Mouse (Mus musculus): ENCODE data around the gene Lhx6. TPM values are rescaled to one million over a fixed set of nuclear protein-coding genes. Genes with fewer than 3 reads are reported as not detected.
A peak's percentile ranks its signal among the peaks of the same experiment; 100 is the strongest.
"Not testable (repeated sequence)": the region's sequence is repeated elsewhere in the genome, so short reads cannot be mapped to it uniquely, and the experiment has no call there.

The Lhx6 gene
- 1.3 and 1.8 TPM in 2 replicates for polyA plus RNA-seq (2011; ENCODE audit: insufficient read length, low read depth, missing spikeins)

DNA sequence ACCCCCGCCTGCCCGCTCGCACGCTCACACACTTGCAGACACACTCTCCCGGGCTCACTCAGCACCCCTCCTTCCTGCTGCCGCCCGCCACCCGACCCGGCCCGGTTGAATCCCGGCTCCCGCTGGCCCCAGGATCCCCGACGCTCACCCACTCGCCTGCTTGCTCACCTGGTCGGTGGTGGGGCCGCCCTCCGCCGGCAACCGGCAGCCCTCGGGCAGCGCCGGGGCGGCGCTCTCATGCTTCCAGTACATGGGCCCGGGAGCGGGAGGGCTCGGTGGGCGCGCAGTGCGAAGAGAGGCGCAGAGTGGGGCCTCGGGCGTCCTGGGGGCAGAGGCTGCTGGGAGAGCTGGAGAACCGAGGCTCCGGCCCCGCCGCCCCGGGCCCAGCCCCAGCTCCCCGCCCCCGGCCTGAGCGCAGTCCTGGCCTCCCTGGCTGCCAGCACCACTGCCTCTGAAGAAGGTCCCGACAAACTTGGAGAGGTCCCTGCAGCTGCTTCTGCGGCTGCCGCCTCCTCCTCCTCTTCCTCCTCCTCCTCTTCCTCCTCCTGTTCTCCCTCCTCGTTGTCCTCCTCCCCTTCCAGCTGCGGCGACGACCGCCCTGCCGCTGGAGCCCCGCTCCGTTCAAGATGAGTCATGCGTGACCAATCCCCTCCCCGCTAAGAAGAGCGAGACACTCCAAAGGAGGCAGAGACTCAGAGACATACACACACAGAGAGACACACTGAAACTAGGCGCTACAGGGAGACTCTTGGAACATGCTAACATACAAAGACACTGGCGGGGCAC is at the start of gene Lhx6:
TSS of gene Lhx6 (minus strand) at position 453 of the 786 bp plus-strand sequence.
- H3K27ac ChIP-seq (ENCODE audit: insufficient read depth, low read length): no peak within 1 kb of the TSS
- peak within 1 kb of the TSS; percentile 39 for H3K4me3 ChIP-seq (ENCODE audit: insufficient read depth, low read length)
- TF ChIP-seq CTCF (IDR thresholded peaks at IDR 0.05; ENCODE audit: borderline replicate concordance, insufficient read depth, low read length): no peak
- no peak; the same call in 1 of the 2 replicates for TF ChIP-seq POLR2A (IDR thresholded peaks at IDR 0.05; ENCODE audit: low read depth, low read length)
- peaks cover 3% of the 10 kb centered on the region; the same call in 1 of the 2 replicates for H3K4me1 ChIP-seq (ENCODE audit: control insufficient read depth, insufficient read depth, low read length)

GRCm38 (mm10) chr2:36152401-36152800 is 47.2 kb upstream of the Lhx6 start:
- not testable (repeated sequence) for H3K4me3 ChIP-seq (ENCODE audit: insufficient read depth, low read length); H3K4me1 ChIP-seq (ENCODE audit: control insufficient read depth, insufficient read depth, low read length); H3K27ac ChIP-seq (ENCODE audit: insufficient read depth, low read length)

- no peaks in the 10 kb centered on the region for H3K4me1 ChIP-seq (ENCODE audit: control insufficient read depth, insufficient read depth, low read length)
- no peak overlapping the region for H3K27ac ChIP-seq (ENCODE audit: insufficient read depth, low read length)
- no peak overlapping the region for H3K4me3 ChIP-seq (ENCODE audit: insufficient read depth, low read length)
- TF ChIP-seq CTCF (IDR thresholded peaks at IDR 0.05; ENCODE audit: borderline replicate concordance, insufficient read depth, low read length) (no peak), POLR2A (IDR thresholded peaks at IDR 0.05; ENCODE audit: low read depth, low read length) (no peak)
Measured at GRCm38 (mm10) chr2:36148876-36149365, 43.7 kb upstream of the Lhx6 start.

- Histone ChIP-seq H3K4me1 (ENCODE audit: control insufficient read depth, insufficient read depth, low read length) (peaks cover 3% of the 10 kb centered on the region; the same call in 1 of the 2 replicates), H3K4me3 (ENCODE audit: insufficient read depth, low read length) (no peak overlapping the region), H3K27ac (ENCODE audit: insufficient read depth, low read length) (peak overlapping the region; percentile 31)
- TF ChIP-seq CTCF (IDR thresholded peaks at IDR 0.05; ENCODE audit: borderline replicate concordance, insufficient read depth, low read length): no peak
Measured at GRCm38 (mm10) chr2:36139096-36139495, 33.9 kb upstream of the Lhx6 start.

- no peak for TF ChIP-seq CTCF (IDR thresholded peaks at IDR 0.05; ENCODE audit: borderline replicate concordance, insufficient read depth, low read length)
- peak; percentile 58 for TF ChIP-seq POLR2A (IDR thresholded peaks at IDR 0.05; ENCODE audit: low read depth, low read length)
- H3K4me1 ChIP-seq (ENCODE audit: control insufficient read depth, insufficient read depth, low read length): peaks cover 3% of the 10 kb centered on the region; the same call in 1 of the 2 replicates
- peak within 1 kb of the TSS; percentile 85 for H3K27ac ChIP-seq (ENCODE audit: insufficient read depth, low read length)
- peak within 1 kb of the TSS; percentile 60 for H3K4me3 ChIP-seq (ENCODE audit: insufficient read depth, low read length)
Measured at GRCm38 (mm10) chr2:36136300-36136941, 31.2 kb upstream of the Lhx6 start, which contains the start of the genes Mrrf and Rbm18. TSS of gene Mrrf (plus strand) at chr2:36136389. TSS of gene Rbm18 (minus strand) at chr2:36136773.

DNA sequence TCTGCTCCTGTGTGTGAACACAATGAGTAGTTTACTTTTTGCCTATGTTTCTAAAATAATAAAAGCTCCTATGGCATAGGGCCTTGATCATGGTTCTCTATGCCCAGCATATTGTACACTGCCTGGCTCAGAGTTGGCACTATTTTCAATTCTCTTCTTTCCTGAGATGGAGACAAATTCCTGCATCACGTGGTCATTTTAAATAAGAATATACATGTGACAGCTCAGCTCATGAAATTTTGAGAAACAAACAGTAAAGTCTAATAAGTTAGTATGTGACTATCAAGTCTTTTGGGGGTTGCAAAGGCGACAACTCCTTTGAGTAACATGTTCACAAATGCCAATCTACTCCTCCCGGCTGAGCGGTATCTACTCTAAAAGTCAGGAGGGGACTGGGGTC is 30.7 kb upstream of the Lhx6 start:
- Histone ChIP-seq H3K27ac (ENCODE audit: insufficient read depth, low read length) (peak overlapping the region; percentile 85), H3K4me1 (ENCODE audit: control insufficient read depth, insufficient read depth, low read length) (peaks cover 3% of the 10 kb centered on the region; the same call in 1 of the 2 replicates), H3K4me3 (ENCODE audit: insufficient read depth, low read length) (peak overlapping the region; percentile 60)
- TF ChIP-seq CTCF (IDR thresholded peaks at IDR 0.05; ENCODE audit: borderline replicate concordance, insufficient read depth, low read length) (no peak), POLR2A (IDR thresholded peaks at IDR 0.05; ENCODE audit: low read depth, low read length) (no peak)

DNA sequence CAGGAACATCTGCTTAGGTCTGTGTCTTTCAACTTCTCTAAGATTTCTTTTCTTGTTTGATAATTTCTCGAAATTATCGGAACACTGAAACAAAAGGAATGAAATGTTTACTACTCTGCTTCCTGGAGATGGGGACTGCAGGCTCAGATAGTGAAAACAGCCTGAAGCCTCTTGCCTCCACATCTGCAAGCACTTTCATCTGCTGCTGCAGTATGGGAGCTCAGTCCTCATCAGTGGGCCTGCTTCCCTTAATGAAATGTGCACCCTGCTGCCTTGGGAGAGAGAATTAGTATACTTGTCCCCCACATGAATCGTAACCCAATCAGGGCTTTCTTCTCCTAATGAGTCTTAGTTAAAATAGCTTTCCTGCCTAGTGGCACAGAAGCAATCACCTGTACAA is 23.8 kb upstream of the Lhx6 start:
- H3K4me1 ChIP-seq (ENCODE audit: control insufficient read depth, insufficient read depth, low read length): no peaks in the 10 kb centered on the region
- no peak overlapping the region for H3K4me3 ChIP-seq (ENCODE audit: insufficient read depth, low read length)
- TF ChIP-seq POLR2A (IDR thresholded peaks at IDR 0.05; ENCODE audit: low read depth, low read length): no peak
- TF ChIP-seq CTCF (IDR thresholded peaks at IDR 0.05; ENCODE audit: borderline replicate concordance, insufficient read depth, low read length): no peak
- H3K27ac ChIP-seq (ENCODE audit: insufficient read depth, low read length): no peak overlapping the region

GRCm38 (mm10) chr2:36127973-36128372 is 22.8 kb upstream of the Lhx6 start:
- TF ChIP-seq POLR2A (IDR thresholded peaks at IDR 0.05; ENCODE audit: low read depth, low read length): no peak
- no peak for TF ChIP-seq CTCF (IDR thresholded peaks at IDR 0.05; ENCODE audit: borderline replicate concordance, insufficient read depth, low read length)
- H3K27ac ChIP-seq (ENCODE audit: insufficient read depth, low read length): no peak overlapping the region
- no peak overlapping the region for H3K4me3 ChIP-seq (ENCODE audit: insufficient read depth, low read length)
- H3K4me1 ChIP-seq (ENCODE audit: control insufficient read depth, insufficient read depth, low read length): no peaks in the 10 kb centered on the region

DNA sequence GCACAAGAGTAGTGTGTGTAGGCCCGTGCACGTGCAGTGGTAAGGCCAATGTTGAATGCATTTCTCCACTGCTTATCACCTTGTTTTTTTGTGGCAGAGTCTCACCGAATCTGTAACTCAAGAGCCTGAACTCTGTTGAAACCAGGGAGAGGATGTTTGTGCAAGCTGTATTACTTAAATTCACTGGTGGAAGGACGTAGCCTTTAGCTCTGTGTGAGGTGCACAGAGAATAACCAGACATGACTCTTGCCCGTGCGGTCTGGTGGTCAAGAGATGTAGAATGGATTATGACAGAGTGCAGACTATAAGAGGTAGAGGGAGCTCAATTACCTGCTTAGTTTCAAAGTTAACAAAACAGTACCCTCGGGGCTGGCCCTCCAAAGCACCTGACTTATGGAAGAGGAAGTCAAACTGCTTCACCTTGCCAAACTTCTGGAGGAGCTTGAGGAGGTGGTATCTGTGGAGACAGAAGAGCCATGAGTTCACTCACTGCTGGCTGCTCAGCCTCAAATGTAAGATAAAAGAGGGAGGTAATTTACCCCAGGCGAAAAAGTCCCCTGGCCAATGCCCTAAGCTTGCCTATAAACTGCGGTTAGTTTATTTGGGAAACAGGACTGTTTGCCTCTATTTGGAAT is 21.7 kb upstream of the Lhx6 start:
- no peak for TF ChIP-seq POLR2A (IDR thresholded peaks at IDR 0.05; ENCODE audit: low read depth, low read length)
- TF ChIP-seq CTCF (IDR thresholded peaks at IDR 0.05; ENCODE audit: borderline replicate concordance, insufficient read depth, low read length): no peak
- Histone ChIP-seq H3K4me3 (ENCODE audit: insufficient read depth, low read length) (no peak overlapping the region), H3K27ac (ENCODE audit: insufficient read depth, low read length) (no peak overlapping the region), H3K4me1 (ENCODE audit: control insufficient read depth, insufficient read depth, low read length) (no peaks in the 10 kb centered on the region)
